Mouse (Mus musculus): ENCODE measurements around the gene March8.

The March8 gene

DNA sequence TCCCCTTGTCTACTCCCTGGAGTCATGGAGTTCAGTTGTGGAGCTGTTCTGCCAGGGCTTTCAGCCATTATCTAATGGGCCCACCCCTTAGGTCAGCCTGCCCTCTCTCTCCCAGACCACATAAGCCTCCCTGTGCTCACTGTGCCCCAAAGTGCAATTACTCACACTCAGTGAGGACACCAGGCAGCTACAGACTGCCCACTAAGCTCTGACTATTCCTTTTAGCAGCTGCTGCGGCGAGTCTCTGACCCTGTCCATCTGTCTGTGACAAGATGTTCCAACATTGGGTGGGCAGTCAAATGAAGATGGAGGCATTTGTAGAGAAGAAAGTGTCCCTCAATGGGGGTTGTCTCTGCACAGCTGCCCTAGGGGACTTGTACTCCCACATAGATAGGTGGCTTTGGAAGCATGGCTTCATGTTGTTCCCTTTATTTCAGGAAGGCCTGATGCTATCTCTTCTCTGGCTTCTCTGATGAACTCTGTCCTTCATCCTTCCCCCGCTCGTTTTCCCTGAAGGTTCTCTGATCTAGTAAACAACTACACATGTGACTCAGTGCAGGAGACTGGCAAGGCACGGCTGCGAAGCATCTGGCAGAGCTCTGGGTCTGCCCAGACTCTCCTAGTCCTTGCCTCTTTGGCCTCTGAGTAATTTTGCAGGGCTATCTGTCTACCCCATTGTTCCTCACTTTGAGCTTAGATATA, 70.3 kb downstream of the March8 start:
- no peak for DNase-seq (ENCODE audit: low read depth, low spot score)

DNA sequence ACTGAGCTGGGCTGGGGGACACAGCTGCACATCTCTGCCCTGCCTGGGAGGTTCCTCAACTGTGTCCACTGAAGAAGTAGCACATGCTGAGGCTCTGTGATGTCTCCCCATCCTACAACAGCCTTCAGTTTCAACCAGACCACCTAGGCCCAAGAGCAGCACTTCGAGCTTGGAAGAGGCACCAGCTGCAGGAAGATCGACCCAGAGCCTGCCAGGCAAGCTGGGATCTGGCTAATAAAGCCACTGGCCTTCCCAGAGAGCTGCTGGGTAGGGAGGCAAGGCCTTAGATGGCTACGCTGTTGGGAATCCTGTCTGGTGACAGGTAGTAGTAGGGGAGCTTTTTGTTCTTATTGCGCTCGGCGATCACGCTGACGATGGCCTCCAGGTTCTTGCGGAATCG, 72.6 kb downstream of the March8 start:
- DNase-seq (ENCODE audit: low read depth, low spot score) = no peak

DNA sequence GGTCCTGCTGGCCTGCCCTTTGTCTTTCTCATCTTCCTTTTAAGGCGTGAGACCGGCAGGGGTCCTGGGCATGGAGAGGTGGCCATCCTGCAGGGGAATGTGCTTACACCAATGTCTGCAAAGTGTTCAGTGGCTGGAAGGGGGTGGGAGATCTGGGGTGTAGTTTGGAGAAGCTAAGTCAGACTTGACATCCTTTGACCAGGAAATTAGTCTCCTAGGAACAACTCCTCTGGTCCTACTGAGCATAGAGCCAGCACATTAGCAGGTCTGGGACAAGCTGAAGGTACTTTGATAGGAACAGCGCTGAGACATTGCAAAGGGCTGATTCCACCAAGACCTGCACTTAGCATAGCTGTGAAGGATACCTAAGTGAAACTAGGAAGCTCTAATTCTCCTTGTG, 73.9 kb downstream of the March8 start:
- DNase-seq (ENCODE audit: low read depth, low spot score) = no peak

DNA sequence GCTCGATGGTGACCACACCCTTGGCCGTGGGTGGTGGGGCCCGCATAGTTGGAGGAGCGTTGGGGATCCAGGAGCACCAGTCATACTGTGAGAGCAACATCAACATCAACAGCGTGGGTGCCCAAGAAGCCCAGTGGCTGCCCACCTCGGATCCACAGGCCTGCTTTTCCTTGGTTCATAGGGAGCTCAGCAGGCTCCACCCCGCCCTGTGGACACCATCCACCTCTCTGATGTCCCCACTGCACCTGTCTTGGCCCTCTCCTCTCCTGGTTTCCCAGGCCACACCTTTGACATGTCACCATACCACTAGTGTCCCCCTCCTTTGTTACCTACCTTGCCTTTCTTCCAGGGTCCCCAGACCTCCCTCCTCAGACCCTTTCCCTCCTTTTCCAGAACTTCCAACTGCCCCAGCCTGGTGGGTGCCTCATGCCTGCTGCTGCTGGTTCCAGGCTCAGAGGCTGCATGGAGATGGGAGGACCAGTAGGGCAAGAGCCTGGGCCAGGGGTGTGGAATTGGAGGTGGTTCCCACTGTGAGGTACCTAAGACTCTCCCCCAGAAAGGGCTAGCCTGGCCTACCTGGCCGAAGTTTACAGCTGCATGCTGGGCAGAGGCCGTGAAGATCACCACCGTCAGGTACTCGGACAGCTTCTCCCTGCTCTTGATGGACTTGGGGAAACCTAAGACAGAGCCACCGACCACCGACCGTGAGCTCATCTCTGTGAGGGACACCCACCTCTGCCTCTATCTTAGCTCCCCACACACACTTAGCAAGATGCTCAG, 74.9 kb downstream of the March8 start:
- DNase-seq (ENCODE audit: low read depth, low spot score) = no peak

DNA sequence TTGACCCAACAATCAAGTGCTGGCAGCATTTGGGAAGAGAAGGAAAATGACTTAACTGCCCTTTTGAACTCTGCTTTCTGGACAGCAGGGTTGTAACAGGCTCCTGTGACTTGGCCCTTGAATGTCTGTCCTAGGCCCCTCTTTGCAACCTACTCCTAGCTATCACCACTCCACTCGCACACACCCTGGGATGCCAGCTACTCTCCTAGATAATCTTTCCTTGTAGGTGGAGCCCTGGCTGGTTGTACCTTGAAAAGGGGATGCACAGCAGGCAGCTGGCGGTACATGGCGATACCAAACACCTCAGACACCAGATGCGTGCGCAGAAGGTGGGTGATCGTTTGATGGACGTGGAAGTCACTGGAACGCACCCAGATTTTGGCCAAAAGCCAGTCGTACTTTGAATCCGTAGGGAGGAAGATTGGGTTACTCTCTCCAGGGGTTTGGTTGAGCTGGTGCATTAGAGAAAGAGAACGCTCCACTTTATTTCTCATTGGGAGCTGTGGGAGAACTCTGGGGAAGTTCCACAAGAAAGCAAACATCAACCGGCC, 77.4 kb downstream of the March8 start:
- DNase-seq (ENCODE audit: low read depth, low spot score) = no peak

DNA sequence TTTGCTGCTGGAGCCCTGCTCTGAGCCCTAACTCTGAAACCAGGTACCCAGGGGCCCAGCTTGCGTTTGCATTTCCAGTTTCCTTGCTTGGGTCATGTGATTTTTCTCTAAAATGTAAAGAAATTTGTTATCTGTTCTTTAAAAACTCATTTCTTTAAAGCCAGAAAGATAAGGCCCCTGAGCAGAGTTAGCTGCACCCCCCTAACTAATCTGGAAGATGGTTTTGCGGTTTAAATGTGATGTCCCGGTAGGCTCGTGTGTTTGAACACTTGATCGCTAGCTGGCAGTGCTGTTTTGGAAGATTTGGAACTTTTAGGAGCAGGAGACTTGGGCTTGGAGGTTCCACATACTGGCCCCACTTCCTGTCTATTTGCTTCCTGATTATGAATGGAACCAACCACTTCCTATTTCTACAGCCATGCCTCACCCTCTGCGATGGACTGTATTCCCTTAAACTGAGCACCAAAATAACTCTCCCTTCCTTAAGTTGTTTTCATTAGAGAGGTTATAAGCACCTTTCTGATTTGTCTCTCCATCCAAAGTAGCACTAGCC, 78.3 kb downstream of the March8 start:
- no peak for DNase-seq (ENCODE audit: low read depth, low spot score)

DNA sequence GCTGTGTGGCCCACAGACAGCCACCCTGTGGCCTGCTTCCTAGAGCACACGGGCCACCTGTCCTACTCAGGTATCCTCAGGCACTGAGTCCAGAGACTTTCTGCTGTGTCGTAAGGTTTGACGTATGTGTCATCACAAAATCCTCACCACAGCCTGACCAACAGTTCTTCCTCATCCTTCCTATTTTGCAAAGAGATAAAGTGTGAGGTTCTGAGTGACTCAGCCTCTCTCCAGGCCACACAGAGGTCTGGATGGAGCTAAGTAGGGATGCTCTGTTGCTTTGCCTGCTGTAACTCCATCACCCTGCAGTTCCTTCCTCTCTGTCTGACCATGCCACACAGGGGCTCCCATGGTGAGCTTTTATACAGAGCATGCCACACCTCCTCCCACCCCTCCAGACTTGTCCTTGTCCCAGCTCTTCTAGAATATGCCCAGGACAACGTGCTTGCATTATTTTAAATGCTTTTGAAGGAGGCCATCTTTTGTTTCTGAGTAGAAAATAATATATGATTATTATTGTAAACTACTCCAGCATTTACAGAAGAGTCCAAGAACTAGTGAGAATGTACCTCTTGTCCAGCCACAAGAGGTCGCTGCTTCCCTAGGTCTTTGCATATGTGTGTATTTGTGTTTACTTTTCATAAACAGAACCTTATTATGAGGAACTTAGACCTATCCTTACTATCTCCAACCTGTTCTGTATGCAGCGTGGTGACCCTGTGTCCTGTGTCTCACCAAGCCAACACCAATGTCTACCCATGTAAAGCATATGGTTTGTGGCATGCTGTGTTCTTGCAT, 79.9 kb downstream of the March8 start:
- DNase-seq (ENCODE audit: low read depth, low spot score) = peak; percentile 63

DNA sequence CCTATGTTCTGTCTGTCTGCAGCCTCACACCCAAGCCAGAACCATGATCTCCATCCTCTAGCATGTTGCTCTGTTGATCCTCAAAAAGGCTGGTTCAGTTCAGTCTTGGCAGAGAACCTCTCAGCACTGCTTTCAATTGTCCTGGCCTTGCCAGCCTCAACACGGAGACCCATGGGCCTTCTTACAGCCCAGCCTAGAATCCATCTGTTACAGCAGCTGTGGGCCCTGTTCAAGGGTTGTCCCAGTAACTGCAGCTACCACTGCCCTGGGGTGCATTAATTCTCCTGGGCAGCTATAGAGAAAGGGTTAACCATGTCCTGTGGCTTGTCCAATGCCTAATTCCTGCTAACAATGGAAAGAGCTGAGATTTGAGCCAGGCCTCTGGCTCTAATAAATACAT, 80.7 kb downstream of the March8 start:
- no peak for DNase-seq (ENCODE audit: low read depth, low spot score)

DNA sequence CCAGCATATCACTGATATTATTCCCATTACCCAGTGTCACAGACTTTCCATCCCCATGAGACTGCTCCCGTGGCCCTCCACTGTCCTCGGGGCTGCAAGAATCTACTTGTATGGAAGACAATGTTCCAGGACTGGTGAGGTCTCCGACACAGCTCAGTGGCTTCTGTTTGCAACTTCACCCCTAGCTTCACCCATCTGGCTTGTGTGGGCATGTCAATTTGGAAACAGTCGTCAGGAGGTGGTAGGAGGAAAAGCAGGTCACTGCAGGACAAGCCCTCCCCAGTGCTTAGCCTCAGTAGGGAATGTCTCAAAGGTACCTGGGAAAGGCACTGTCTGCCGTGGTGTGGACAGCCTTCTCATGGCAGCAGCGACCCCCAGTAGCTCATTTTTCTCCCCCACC, 81.9 kb downstream of the March8 start:
- DNase-seq (ENCODE audit: low read depth, low spot score) = peak; percentile 36

DNA sequence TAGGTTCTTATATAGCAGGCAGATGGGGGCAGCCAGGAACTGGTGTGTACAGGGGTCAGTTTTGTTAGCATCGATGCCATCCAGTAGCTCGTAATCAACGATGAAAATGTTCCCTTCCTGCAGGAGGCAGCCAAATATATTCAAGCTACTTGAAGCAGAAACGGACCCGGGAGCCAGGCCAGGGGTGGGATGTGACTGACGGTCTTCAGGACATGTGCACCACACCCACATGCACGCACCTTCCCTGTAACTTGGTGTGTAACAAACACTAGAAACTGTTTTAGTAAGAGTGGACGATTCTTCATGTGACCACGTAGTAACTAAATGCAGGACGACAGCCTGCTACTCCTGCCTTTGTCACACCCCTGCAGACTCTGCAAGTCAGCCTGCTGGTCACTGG, 82.4 kb downstream of the March8 start:
- DNase-seq (ENCODE audit: low read depth, low spot score) = no peak

DNA sequence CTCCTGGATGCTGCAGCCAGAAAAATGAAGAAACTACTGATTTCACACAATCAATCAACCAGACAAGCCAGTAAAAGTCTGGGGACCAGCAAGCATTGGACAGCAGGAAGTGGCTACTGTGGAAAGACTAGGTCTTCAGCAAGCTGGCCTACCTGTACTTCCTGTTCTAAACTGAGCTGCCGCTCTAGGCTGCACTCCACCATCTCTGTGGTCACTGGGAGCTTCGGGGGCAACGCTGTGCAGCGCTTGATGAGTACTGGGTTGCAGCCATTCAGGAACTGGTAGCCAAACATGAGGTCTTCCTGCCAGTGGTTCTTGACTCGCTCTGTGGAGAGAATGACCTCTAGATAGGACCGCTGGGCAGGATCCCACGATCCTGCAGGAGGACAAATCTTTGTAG, 85.2 kb downstream of the March8 start:
- no peak for DNase-seq (ENCODE audit: low read depth, low spot score)

DNA sequence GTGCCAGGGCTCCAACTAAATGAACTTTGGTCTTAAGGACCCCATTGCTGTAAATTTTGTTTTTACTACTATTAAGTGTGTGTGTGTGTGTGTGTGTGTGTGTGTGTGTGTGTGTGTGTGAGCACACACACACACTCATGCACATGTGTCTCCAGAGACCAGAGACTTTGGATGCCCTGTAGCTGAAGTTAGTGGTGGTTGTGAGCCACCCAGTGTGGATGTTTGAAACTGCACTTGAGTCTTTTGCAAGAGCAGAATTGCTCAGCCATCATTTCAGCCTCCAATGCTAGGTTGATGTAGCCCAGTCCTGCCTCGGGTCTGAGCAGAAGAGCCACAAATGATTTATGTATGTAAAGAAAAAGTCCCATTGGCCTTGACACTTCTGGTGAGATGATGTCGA, 85.8 kb downstream of the March8 start:
- peak; percentile 82 for DNase-seq (ENCODE audit: low read depth, low spot score)

DNA sequence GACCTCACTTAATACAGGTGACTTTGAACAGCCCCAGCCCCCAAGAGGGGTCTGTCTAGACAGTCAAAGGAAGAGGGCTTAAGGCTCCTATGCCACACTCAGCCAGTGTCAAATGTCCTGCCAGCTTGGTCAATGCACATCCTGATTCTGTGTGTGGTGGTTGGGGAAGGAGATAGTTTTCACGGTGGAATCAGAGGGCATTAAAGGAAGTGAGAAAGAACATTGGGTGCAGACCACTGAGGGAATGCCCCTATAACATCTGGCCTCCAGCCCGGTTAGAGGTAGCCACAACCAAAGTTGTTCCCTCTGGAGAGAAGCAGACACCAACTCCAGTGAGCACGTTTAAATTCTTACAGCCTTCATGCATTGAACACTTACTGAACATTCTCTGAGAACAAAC, 89.7 kb downstream of the March8 start:
- DNase-seq (ENCODE audit: low read depth, low spot score) = no peak

DNA sequence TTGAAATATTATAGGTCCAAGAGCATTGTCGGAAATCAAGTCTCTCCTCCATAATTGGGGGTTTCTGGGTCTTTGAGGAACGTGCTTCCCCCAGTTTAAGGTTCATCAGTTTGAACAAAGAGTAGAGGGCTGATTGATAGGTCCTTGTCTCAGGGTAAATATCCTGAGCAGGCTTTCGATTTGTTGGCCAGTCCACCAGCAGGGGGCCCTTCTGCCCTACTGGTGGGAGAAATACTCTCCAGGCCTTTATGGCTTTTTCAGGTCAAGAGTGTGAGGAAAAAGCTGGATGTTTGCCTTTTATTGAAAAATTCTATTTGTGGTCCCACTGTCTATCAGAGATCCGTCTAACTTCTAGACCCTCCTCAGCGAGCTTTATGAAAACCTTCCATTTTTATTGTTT, 90.5 kb downstream of the March8 start:
- DNase-seq (ENCODE audit: low read depth, low spot score) = no peak

DNA sequence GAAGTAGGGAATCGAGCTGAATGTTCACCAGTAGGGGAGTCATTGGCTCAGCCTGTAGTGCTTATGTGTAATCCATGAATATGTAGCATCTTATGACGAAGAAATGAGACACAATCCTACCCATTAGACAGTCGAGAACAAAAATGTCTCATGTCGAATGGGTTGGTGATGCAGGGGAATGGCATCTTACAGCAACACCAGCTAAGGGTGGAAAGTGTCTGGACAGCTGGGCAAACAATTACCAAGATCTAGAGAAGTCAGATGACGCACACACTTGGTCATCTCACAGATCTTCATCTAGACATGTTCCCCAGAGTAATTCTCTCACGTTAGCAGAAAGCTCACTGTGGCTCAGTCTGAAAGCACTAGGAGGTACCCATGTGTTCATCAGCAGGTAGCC, 101.0 kb downstream of the March8 start:
- DNase-seq (ENCODE audit: low read depth, low spot score) = no peak

DNA sequence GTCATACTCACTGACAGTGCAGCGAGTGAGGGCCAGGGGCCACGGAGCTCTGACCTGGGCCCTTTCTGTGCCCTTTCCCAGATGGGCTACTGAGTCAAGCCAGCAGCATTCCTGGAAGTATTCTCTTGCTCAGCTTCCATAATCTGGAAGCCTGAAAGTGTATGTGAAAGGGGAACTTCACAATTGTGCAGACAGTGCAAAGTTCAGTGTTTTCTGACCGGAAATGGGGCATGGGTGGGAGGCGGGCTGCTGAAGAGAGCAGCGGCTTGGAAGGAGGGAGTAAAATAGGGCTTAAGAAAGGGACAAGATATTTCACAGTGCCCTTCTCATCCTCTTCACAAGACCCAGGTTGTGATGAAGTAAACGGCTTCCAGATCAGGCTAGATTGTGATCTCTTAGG, 101.7 kb downstream of the March8 start:
- no peak for DNase-seq (ENCODE audit: low read depth, low spot score)

DNA sequence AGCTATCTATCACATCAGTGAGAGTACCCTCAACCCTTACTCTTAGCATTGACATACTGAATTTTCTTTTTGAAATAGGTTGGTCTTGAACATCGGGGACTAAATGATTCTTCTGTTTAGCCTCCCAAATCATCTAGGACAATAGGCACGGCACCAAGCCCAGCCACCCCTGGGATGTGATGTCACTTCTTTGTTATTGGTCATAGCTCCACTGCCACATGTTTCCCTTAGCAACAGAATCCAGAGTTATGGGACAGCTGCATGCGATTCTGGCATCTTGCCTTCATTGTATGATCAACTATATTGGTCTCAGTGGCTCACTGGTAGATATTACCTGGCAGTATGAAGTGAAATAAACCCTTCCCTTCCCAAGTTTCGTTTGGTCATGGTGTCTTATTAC, 102.6 kb downstream of the March8 start:
- no peak for DNase-seq (ENCODE audit: low read depth, low spot score)

DNA sequence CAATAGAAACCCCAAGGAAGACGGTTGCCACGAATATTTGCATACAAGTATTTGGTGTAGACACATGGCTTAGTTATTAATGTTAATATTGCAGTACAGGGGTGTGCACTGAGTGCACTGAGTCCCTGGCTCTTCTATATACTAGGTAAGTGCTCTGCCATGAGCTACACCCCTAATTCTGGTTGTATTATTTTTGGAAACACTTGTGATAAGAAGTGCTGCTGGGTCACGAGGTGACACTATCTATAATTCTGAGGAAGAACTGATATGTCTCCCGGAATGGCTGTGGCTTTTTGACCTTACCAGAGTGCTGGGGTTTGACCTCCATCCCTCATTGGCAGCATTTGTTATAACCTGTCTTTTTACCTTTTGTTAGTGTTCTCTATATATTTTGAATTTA, 103.0 kb downstream of the March8 start:
- DNase-seq (ENCODE audit: low read depth, low spot score) = no peak

DNA sequence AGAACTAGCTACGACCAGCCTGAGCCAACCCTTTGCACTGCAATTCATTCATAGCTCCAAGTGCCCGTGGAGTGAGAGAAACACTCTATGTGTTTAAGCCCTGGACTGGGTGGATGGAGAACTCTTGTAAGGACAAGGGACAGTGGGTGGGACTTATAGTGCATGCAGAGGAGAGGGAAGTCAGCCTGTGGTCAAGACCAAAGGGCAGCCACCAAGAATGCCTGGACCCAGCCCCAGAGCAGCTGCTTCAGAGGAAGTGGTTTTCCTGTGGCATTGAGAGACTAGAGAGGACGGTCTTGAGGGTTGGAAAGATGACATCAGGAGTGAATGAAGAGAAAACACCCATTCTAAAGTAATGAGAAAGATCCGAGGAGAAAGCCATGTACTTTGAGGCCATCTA, 118.0 kb downstream of the March8 start:
- DNase-seq (ENCODE audit: low read depth, low spot score) = peak; percentile 38

DNA sequence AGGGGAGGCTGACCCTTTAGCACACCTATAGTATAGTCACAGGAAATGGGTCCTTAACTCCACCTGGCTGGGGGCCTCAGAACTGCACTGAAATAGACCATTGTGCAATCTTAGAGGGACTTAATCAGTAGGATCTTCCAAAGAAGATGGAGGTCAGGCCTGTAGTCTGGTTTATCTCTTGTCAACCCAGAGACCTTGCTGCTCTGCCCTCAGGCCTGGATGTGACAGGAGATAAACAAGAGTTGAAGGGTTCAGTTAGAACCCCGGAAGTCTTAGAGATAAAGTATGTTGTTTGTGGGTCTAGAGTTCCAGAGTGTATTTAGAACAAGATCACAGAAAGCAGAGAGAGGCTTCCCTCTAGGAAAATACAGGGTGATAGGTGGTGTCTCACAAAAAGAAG, 118.7 kb downstream of the March8 start:
- DNase-seq (ENCODE audit: low read depth, low spot score) = no peak

DNA sequence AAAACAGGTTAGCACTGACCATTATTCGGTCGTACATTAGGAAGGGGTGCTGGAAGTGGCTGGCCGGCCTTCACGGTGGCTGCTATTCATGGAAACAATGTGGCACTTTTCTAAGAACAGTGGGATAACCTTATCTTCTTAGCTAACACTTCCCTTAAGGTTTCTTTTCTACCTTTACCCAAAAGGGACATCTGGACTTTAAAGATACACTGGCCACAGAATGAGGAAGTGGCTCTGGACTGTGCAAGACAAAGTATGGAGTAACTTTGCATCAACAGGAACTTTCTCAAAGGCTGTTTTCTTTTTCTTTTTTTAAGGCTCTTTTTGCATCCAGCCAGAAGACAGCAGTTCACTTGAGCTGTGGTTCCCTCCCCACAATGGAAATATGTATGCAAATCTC, 120.9 kb downstream of the March8 start:
- no peak for DNase-seq (ENCODE audit: low read depth, low spot score)

Data from brain, adult 2 months (tissue).